Mouse (Mus musculus) thymus, postnatal 4 days (tissue): ENCODE results near the gene Fam180a.

Experiments used
- DNase-seq: peaks from one replicate; pipeline ENCODE4 v3.0.0; 2021

Fam180a gene

DNA sequence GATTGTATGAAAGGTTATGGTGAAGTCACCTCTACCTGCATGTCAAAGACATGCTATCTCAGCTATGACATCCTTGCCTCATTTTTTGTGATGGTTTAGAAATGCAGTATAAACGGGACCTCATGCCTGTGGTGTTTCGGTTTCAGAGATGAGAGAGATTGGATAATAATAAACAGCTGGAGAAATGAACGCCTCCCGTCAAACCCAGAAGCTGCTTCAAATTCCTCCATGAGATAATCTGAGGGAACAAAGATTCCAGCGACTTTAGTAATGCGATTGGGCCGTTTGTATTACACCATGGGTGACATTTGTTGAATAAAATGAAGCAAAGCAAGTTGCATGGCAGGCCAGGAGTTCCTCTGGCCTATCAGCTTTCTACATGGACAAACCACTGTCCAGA, 16.5 kb downstream of the Fam180a start:
- no peak for DNase-seq

GRCm38 (mm10) chr6:35308037-35308436, 17.9 kb downstream of the Fam180a start, which contains the start of gene Slc13a4:
Slc13a4 (minus strand) TSS chr6:35308131.
- DNase-seq, result no peak

GRCm38 (mm10) chr6:35307136-35307535, 18.8 kb downstream of the Fam180a start:
- DNase-seq, result no peak

GRCm38 (mm10) chr6:35303355-35303900, 22.5 kb downstream of the Fam180a start:
- no peak for DNase-seq

GRCm38 (mm10) chr6:35302581-35302980, 23.4 kb downstream of the Fam180a start:
- no peak for DNase-seq

- no peak for DNase-seq
These were observed 27.6 kb downstream of the Fam180a start for GRCm38 (mm10) chr6:35298323-35298722.

GRCm38 (mm10) chr6:35297516-35298227, 28.3 kb downstream of the Fam180a start:
- no peak for DNase-seq

GRCm38 (mm10) chr6:35297001-35297400, 28.9 kb downstream of the Fam180a start:
- no peak for DNase-seq

DNA sequence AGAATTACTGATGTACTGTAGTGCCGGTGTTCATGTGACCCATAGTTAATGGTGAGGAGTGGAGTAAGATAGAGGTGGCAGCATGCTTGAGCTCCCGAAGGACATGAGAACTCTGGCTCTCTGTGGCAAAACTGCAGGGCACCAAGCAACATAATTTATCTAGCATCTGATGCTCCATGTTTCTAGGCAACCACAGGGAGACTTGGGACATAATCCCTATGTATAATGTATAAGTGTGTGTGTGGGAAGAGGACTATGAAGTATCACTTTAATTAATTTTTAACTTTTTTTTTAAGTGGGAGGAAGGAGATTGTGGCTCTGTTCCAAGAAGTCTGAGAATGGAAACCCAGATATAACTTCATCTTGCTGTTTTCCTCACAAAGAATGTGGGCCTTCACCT, 31.0 kb downstream of the Fam180a start:
- no peak for DNase-seq

- DNase-seq, result no peak
These were observed 36.3 kb downstream of the Fam180a start for GRCm38 (mm10) chr6:35289676-35290075.

GRCm38 (mm10) chr6:35288920-35289319, 37.0 kb downstream of the Fam180a start:
- DNase-seq, result no peak

GRCm38 (mm10) chr6:35288114-35288761, 37.7 kb downstream of the Fam180a start:
- DNase-seq, result no peak

DNA sequence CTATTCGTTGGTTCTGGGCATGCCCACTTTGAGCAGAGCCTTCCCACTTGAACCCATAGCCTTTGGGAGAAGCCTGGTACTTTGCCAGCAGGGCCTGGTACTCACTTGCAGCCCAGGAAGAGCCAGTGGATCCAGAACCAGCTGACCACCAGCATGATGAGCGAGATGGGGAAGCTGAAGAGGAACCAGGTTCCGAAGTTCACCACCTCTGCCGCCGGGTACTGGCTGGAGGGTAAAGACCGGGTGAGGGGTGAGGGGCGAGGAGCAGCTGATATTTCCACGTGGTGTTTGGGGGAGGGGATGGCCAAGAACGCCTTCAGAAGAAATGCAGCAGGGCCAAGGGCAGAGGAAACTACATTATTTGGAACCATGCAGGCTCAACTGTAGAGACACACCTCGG, 46.6 kb downstream of the Fam180a start:
- no peak for DNase-seq

DNA sequence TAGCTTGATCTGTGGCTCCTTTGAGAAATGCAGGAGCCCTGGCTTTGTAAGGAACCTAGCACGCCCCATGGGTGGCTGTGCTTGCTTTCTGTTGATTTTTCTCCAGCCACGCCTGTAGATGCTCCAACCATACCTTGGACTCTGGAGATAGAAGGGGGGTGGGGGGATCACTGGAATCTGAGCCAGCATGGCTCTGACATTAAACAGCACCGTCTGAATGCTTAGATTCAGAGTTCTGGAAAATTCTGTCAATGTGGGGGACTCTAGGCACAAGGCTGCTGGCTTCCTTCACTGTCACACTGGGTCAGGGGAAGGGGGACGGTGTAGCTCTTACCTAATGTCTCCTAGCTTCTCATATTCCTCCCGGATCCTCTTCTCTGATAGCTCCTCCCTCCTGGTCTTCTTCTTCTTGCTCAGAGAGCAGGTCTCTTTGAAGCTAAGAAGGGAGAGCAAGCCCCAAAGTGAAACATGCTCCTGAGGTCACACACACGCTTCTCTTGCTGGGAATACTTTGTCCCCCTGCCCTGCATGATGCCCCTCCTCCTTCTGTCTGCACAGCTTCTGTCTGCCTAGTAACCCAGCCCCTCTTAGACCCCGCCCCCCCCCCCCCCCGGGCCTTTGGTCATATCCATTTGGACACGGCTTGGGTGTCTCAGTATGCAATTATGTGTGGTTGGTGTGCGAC, 47.9 kb downstream of the Fam180a start:
- DNase-seq, result no peak

DNA sequence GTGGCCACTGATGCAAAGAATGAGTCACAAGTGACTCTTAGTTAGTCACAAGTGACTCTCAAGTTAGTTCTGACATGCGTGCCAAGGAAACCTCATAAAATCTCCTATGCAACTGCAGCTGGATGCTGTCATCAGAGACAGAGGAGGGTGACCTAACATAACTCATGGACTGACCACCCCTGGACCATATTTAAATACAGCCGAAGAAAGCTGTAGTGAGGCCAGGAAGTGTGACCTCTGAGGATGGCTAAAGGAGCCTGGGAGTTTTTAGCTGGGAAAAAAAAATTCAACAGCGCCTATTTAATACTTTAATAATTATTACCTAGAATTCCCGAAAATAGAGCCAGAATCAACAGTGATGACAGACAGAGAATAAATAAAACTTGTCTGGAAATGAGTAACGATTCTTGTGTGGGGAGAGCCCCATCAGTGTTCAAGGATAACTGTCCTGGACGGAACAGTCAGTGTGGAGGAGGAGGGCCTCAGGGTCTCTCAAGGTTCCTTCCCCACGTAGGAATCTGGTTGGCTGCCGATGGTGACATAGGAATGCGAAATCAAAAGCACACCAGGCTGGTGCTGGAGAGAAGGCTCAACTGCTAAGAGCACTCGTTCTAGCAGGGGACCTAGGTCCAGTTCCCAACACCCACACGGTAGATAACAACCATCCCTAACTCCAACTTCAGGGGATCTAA, 52.4 kb downstream of the Fam180a start:
- no peak for DNase-seq

GRCm38 (mm10) chr6:35271868-35272765, 53.8 kb downstream of the Fam180a start:
- DNase-seq, result no peak

- DNase-seq, result no peak
These were observed 54.7 kb downstream of the Fam180a start for GRCm38 (mm10) chr6:35271094-35271855.

DNA sequence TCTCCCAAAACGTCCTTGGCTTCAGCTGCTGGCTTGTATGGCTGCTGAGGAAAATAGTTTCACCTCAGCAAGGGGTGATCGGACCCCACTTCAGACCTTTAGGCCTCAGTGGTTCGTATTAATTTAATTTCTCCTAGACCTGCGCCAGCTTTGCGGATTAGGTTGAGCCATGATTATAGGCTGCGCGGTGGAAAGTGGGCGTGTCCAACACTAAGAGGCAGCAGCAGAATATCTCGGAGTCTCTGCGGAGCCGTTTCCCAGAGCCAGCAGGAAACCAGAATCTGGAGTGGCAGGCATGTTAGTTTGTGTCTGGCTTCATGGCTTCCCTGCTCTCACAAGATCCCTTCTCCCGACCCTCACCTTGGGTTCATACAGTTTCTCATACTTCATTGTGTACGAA, 56.3 kb downstream of the Fam180a start:
- no peak for DNase-seq

GRCm38 (mm10) chr6:35268711-35269110, 57.2 kb downstream of the Fam180a start:
- DNase-seq, result no peak

- DNase-seq, result no peak
These were observed 60.2 kb downstream of the Fam180a start for GRCm38 (mm10) chr6:35265580-35266278.
